Mouse (Mus musculus): Measurements from ENCODE around the gene Nek5.
"Not testable (repeated sequence)": the region's sequence is repeated elsewhere in the genome, so short reads cannot be mapped to it uniquely, and the experiment has no call there.

Gene Nek5

GRCm38 (mm10) chr8:22124220-22125152, at the start of gene Nek5:
TSS of gene Nek5 (minus strand) at chr8:22125053.
- DNase-seq (ENCODE audit: low read depth in 1 of 2, low spot score in 2 of 2) = no peak

GRCm38 (mm10) chr8:22169167-22169566, 44.3 kb upstream of the Nek5 start:
- DNase-seq (ENCODE audit: low read depth in 1 of 2, low spot score in 2 of 2) = no peak

GRCm38 (mm10) chr8:22166080-22166603, 41.3 kb upstream of the Nek5 start, which contains the start of gene Nek3:
TSS of gene Nek3 (minus strand) at chr8:22166435.
- peak; percentile 21 to 40 for DNase-seq (ENCODE audit: low read depth in 1 of 2, low spot score in 2 of 2)

- no peak for DNase-seq (ENCODE audit: low read depth in 1 of 2, low spot score in 2 of 2)
Observed at GRCm38 (mm10) chr8:22165251-22166079, 40.6 kb upstream of the Nek5 start.

GRCm38 (mm10) chr8:22164431-22164830, 39.6 kb upstream of the Nek5 start:
- no peak for DNase-seq (ENCODE audit: low read depth in 1 of 2, low spot score in 2 of 2)

GRCm38 (mm10) chr8:22162206-22162605, 37.4 kb upstream of the Nek5 start:
- no peak for DNase-seq (ENCODE audit: low read depth in 1 of 2, low spot score in 2 of 2)

- no peak for DNase-seq (ENCODE audit: low read depth in 1 of 2, low spot score in 2 of 2)
Observed at GRCm38 (mm10) chr8:22150345-22150663, 25.5 kb upstream of the Nek5 start.

- no peak for DNase-seq (ENCODE audit: low read depth in 1 of 2, low spot score in 2 of 2)
Observed at GRCm38 (mm10) chr8:22149643-22150344, 24.9 kb upstream of the Nek5 start.

GRCm38 (mm10) chr8:22148367-22148740, 23.5 kb upstream of the Nek5 start:
- no peak for DNase-seq (ENCODE audit: low read depth in 1 of 2, low spot score in 2 of 2)

GRCm38 (mm10) chr8:22147706-22148366, 23.0 kb upstream of the Nek5 start:
- DNase-seq (ENCODE audit: low read depth in 1 of 2, low spot score in 2 of 2) = no peak

GRCm38 (mm10) chr8:22145831-22146230, 21.0 kb upstream of the Nek5 start:
- DNase-seq (ENCODE audit: low read depth in 1 of 2, low spot score in 2 of 2) = no peak

- DNase-seq (ENCODE audit: low read depth in 1 of 2, low spot score in 2 of 2) = no peak
Observed at GRCm38 (mm10) chr8:22143764-22144491, 19.1 kb upstream of the Nek5 start.

GRCm38 (mm10) chr8:22142592-22142991, 17.7 kb upstream of the Nek5 start:
- DNase-seq (ENCODE audit: low read depth in 1 of 2, low spot score in 2 of 2) = no peak

- DNase-seq (ENCODE audit: low read depth in 1 of 2, low spot score in 2 of 2) = no peak
Observed at GRCm38 (mm10) chr8:22141836-22142385, 17.1 kb upstream of the Nek5 start.

GRCm38 (mm10) chr8:22136462-22136861, 11.6 kb upstream of the Nek5 start:
- DNase-seq (ENCODE audit: low read depth in 1 of 2, low spot score in 2 of 2) = not testable (repeated sequence)

- no peak for DNase-seq (ENCODE audit: low read depth in 1 of 2, low spot score in 2 of 2)
Observed at GRCm38 (mm10) chr8:22134750-22135135, 9.9 kb upstream of the Nek5 start.

- DNase-seq (ENCODE audit: low read depth in 1 of 2, low spot score in 2 of 2) = no peak
Observed at GRCm38 (mm10) chr8:22134078-22134749, 9.4 kb upstream of the Nek5 start.

- no peak for DNase-seq (ENCODE audit: low read depth in 1 of 2, low spot score in 2 of 2)
Observed at GRCm38 (mm10) chr8:22132062-22132461, 7.2 kb upstream of the Nek5 start.

GRCm38 (mm10) chr8:22107020-22107419, 17.8 kb downstream of the Nek5 start:
- no peak for DNase-seq (ENCODE audit: low read depth in 1 of 2, low spot score in 2 of 2)
